Mouse (Mus musculus) neural tube, embryonic 14.5 days (tissue): Measurements from ENCODE around the gene Tctex1d2. TPM values are rescaled to one million over a fixed set of nuclear protein-coding genes. Genes with fewer than 3 reads are reported as not detected.
"Not testable (repeated sequence)": the region's sequence is repeated elsewhere in the genome, so short reads cannot be mapped to it uniquely, and the experiment has no call there.

ENCODE experiments used
- ATAC-seq: fragments of 200-750 bp; cut with Nextera tagmentation; 2 replicates; pipeline ENCODE4 v1.8.0; 2017; ENCODE audit warnings: low read depth, mild to moderate bottlenecking, moderate TSS enrichment, moderate library complexity
- H3K27ac ChIP-seq: fragments of 300-500 bp; sonication (generic); 2 replicates; pipeline ENCODE4 v1.5.1; 2014; ENCODE audit warnings: low read depth, mild to moderate bottlenecking, control low read depth, low read length, moderate library complexity, mixed read lengths
- H3K27me3 ChIP-seq: fragments of 300-500 bp; sonication (generic); 2 replicates; pipeline ENCODE4 v1.6.1; 2014; ENCODE audit warnings: low read length; ENCODE audit not compliant: control insufficient read depth, insufficient read depth
- H3K36me3 ChIP-seq: fragments of 300-500 bp; sonication (generic); 2 replicates; pipeline ENCODE4 v1.6.1; 2014; ENCODE audit warnings: low read length, mixed read lengths; ENCODE audit not compliant: control insufficient read depth, insufficient read depth
- H3K4me1 ChIP-seq: fragments of 300-500 bp; sonication (generic); 2 replicates; pipeline ENCODE4 v1.6.1; 2014; ENCODE audit warnings: low read length; ENCODE audit not compliant: control insufficient read depth, insufficient read depth
- H3K4me2 ChIP-seq: fragments of 300-500 bp; sonication (generic); 2 replicates; pipeline ENCODE4 v1.6.1; 2014; ENCODE audit warnings: mild to moderate bottlenecking, low read depth, low read length, control low read depth
- H3K4me3 ChIP-seq: fragments of 300-500 bp; sonication (generic); 2 replicates; pipeline ENCODE4 v1.5.1; 2014; ENCODE audit warnings: low read depth, low read length, control low read depth, mixed read lengths
- H3K9ac ChIP-seq: fragments of 300-500 bp; sonication (generic); replicated peaks from 2 replicates; pipeline ENCODE4 v1.6.1; 2014; ENCODE audit warnings: low read depth, mild to moderate bottlenecking, control low read depth, low read length, mixed read lengths
- H3K9me3 ChIP-seq: fragments of 300-500 bp; sonication (generic); 2 replicates; pipeline ENCODE4 v1.6.1; 2016; ENCODE audit warnings: low read length; ENCODE audit not compliant: control insufficient read depth
- WGBS: fragments of 180-500 bp; shearing (Covaris S2); extraction: QIAGEN DNeasy Blood & Tissue Kit; methylation state at CpG from one replicate; pipeline ENCODE4 v1.1.7; 2014; 5-methylcytosine and 5-hydroxymethylcytosine counted together
- polyA plus RNA-seq: library from polyadenylated mRNA; unstranded; fragments of >200 nt; fragmentation: Nextera tagmentation; extraction: Ambion mirVana; gene quantifications from 2 replicates; pipeline ENCODE4 v1.2.1, GENCODE M21; 2014

The Tctex1d2 gene
- polyA plus RNA-seq, 1 experiment from 2014 or later, result 41.2 TPM

DNA sequence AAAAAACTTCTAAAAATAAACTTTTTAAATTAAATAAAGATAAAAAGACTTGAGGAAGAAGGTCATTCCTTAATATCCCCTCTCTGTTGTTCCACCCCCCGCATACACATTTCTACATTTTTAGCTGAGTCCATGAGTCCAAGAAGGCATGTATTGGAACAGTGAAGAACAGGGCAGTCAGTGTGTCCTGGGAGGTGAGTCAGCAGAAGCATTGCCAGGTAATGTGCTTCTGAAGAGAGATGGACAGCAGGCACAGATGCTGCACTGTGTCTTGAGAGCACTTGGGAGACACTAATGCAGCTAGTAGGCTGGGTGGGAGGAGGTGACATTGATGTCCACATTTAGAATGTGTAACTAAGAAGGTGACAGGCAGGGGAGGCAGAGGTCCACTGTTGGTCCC lies 17.8 kb downstream of the Tctex1d2 start:
- Histone ChIP-seq H3K27me3 (no peaks in the 10 kb centered on the region), H3K4me3 (no peak overlapping the region), H3K9ac (no peak overlapping the region), H3K4me2 (no peak overlapping the region), H3K9me3 (no peaks in the 10 kb centered on the region), H3K27ac (no peak overlapping the region), H3K4me1 (no peaks in the 10 kb centered on the region), H3K36me3 (no peaks in the 10 kb centered on the region)
- 100% methylated on average over 1 of the region's 1 CpGs for WGBS
- no peak for ATAC-seq

- WGBS, result 91% methylated on average over 3 of the region's 3 CpGs
- Histone ChIP-seq H3K36me3 (no peaks in the 10 kb centered on the region), H3K27me3 (no peaks in the 10 kb centered on the region), H3K27ac (no peak overlapping the region), H3K9me3 (no peaks in the 10 kb centered on the region), H3K4me1 (no peaks in the 10 kb centered on the region), H3K4me3 (no peak overlapping the region), H3K4me2 (no peak overlapping the region), H3K9ac (no peak overlapping the region)
- ATAC-seq, result no peak
Observed at GRCm38 (mm10) chr16:32441432-32441831, 21.9 kb downstream of the Tctex1d2 start.

DNA sequence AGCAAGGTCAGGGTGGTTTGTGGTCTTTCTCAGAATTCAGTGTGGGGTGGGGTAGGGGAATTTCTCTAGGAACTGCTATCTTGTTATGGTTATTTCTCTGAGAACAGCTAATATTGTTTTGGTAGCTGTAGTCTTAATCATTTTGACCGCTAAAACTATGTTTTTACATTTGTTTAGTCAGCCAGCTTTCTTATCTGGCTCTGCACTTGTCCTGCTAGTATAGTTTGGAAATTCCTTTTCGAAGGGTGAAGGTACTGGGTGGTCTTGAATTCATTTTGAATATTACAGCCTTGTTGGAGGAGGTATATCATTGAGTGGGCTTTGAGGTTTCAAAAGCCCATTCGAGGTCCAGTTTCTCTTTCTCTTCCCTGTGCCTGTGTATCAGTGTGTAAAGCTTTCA lies 25.1 kb downstream of the Tctex1d2 start:
- 96% methylated on average over 3 of the region's 3 CpGs for WGBS
- not testable (repeated sequence) for H3K36me3 ChIP-seq, H3K4me1 ChIP-seq, H3K9ac ChIP-seq, H3K4me3 ChIP-seq, H3K4me2 ChIP-seq, H3K9me3 ChIP-seq, ATAC-seq, H3K27me3 ChIP-seq, H3K27ac ChIP-seq

DNA sequence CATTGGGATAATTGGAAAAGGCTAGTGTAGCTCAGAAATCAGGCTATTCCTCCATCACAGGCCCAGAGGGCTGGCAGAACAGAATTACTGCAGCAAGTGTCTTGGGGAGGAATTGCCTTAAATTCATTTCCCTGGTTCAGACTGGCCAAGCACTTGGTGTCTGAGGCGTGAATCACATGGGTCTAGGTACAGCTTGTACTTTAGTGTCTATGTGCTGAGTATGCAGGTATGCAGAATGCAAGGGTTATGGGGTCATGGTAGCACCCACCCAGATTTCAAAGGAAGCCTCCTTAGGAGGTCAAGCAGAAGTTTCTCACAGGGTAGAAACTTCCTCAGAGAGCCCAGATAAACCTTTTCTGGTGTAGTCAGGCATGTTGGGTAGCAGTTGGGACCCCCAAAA lies 26.1 kb downstream of the Tctex1d2 start:
- no peaks in the 10 kb centered on the region for H3K36me3 ChIP-seq
- H3K27ac ChIP-seq, result no peak overlapping the region
- H3K4me2 ChIP-seq, result no peak overlapping the region
- H3K9me3 ChIP-seq, result no peaks in the 10 kb centered on the region
- ATAC-seq, result no peak
- no peak overlapping the region for H3K9ac ChIP-seq
- H3K4me3 ChIP-seq, result no peak overlapping the region
- no peaks in the 10 kb centered on the region for H3K4me1 ChIP-seq
- 97% methylated on average over 1 of the region's 1 CpGs for WGBS
- H3K27me3 ChIP-seq, result no peaks in the 10 kb centered on the region

DNA sequence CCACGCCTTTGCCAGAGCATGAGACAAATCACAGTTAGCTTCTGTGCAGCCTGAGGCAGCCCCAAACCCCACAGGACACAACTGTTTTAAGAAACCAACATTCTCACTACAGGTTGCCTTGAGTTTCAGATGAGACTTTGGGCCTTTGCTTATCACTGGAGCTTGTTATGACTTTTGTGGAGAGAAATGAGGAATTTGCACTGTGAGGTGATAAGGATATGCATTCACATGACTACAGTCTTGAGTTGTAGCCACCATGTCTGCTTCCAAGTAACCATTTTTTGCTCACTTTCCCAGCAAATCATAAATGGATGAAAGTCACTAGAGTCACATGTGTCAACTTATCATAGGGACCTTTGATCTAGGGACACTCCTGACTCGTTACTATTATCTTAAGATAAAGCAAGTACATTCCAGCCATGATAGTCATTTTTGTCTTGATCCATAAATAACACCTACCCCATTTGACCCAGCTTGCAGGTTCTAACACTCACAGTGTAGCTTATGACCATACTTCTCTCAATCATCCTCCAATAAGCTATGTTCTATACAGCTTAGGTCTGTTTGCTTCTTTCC lies 27.1 kb downstream of the Tctex1d2 start:
- ATAC-seq, result no peak
- Histone ChIP-seq H3K27ac (no peak overlapping the region), H3K27me3 (no peaks in the 10 kb centered on the region), H3K4me2 (no peak overlapping the region), H3K36me3 (no peaks in the 10 kb centered on the region), H3K4me3 (no peak overlapping the region), H3K9me3 (no peaks in the 10 kb centered on the region), H3K4me1 (no peaks in the 10 kb centered on the region), H3K9ac (no peak overlapping the region)
- WGBS, result 88% methylated on average over 2 of the region's 2 CpGs

DNA sequence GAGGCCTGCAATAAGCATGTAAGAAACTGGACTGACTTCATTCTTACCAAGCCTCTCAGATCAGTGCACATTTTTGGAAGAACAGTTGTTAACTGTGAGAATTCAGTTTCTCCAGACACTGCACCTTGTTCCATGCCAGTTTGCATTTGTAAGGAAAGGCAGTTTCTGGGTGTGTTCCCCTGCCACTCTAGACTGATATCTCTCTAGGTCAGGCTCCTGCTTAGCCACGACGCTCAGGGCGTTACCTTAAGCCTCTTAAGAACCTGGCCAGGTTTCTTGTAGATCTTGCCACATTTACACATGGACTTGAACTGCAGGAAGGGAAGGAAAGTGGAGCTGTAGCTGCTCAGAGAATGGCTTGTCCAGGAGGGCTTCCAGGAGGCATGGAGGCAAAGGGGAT lies 30.2 kb downstream of the Tctex1d2 start:
- no peaks in the 10 kb centered on the region for H3K4me1 ChIP-seq
- no peak overlapping the region for H3K4me3 ChIP-seq
- 0 out of 2 replicates have a peak, but pooled peaks cover 17% of the 10 kb centered on the region for H3K36me3 ChIP-seq
- 90% methylated on average over 3 of the region's 3 CpGs for WGBS
- H3K9me3 ChIP-seq, result no peaks in the 10 kb centered on the region
- no peak for ATAC-seq
- no peak overlapping the region for H3K9ac ChIP-seq
- no peaks in the 10 kb centered on the region for H3K27me3 ChIP-seq
- no peak overlapping the region for H3K27ac ChIP-seq
- H3K4me2 ChIP-seq, result no peak overlapping the region

DNA sequence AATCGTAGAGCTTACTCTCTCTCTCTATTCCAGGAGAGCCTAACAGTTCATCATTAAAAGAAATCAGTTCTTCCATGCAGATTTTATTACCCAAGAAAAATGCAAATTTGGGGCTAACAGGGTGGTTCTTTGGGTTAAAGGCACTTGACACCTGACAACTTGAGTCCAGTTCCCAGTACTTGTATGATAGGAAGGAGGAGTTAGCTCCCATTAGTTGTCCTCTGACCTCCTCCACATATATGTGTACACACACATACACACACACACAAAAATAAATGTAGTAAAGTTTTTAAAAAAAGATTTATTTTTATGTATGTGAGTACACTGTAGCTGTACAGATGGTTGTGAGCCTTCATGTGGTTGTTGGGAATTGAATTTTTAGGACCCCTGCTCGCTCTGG lies 30.6 kb downstream of the Tctex1d2 start:
- Histone ChIP-seq H3K4me3 (no peak overlapping the region), H3K9me3 (no peaks in the 10 kb centered on the region), H3K27ac (no peak overlapping the region), H3K9ac (no peak overlapping the region), H3K4me1 (no peaks in the 10 kb centered on the region), H3K27me3 (no peaks in the 10 kb centered on the region), H3K36me3 (peaks cover 21% of the 10 kb centered on the region; the same call in 1 of the 2 replicates), H3K4me2 (no peak overlapping the region)
- WGBS, result 97% methylated on average over 2 of the region's 2 CpGs
- no peak for ATAC-seq

DNA sequence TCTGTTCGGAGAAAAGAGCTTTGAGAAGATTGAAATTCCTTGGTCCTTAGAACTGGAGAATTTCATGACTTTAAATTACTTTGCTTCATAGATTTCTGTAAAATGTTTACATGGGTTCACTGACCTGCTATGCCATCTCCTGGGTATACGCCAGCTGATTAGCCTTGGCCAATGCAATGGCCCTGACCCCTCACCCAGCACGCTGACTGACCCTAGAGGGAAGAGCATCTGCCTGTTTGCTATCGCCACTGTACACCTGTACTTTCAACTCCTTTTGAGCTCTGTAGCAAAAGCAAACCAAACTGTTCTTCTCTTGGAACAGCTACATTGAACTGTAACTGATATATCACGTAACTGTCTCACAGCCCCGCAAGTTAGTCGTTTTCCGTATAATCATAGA lies 33.6 kb downstream of the Tctex1d2 start:
- 96% methylated on average over 8 of the region's 8 CpGs for WGBS
- Histone ChIP-seq H3K27me3 (no peaks in the 10 kb centered on the region), H3K4me1 (no peaks in the 10 kb centered on the region), H3K4me2 (no peak overlapping the region), H3K9me3 (no peaks in the 10 kb centered on the region), H3K4me3 (no peak overlapping the region), H3K9ac (no peak overlapping the region), H3K27ac (no peak overlapping the region), H3K36me3 (peaks cover 23% of the 10 kb centered on the region; the same call in 1 of the 2 replicates)
- no peak for ATAC-seq

- no peak overlapping the region for H3K27ac ChIP-seq
- no peak for ATAC-seq
- WGBS, result 92% methylated on average over 5 of the region's 5 CpGs
- H3K27me3 ChIP-seq, result no peaks in the 10 kb centered on the region
- no peak overlapping the region for H3K4me3 ChIP-seq
- no peaks in the 10 kb centered on the region for H3K4me1 ChIP-seq
- no peak overlapping the region for H3K9ac ChIP-seq
- peaks cover 26% of the 10 kb centered on the region; the same call in 1 of the 2 replicates for H3K36me3 ChIP-seq
- H3K9me3 ChIP-seq, result no peaks in the 10 kb centered on the region
- no peak overlapping the region for H3K4me2 ChIP-seq
Observed at GRCm38 (mm10) chr16:32454646-32455045, 35.1 kb downstream of the Tctex1d2 start.
